Mouse (Mus musculus) erythroblast, embryonic 14.5 days (primary cell): Measurements from ENCODE around the gene Tnf. TPM values are rescaled to one million over a fixed set of nuclear protein-coding genes. Genes with fewer than 3 reads are reported as not detected.
A peak's percentile ranks its signal among the peaks of the same experiment; 100 is the strongest.
"Not testable (repeated sequence)": the region's sequence is repeated elsewhere in the genome, so short reads cannot be mapped to it uniquely, and the experiment has no call there.

ENCODE experiments used
- H3K27me3 ChIP-seq: 2 replicates; pipeline ENCODE4 v1.6.1; 2012; ENCODE audit warnings: inconsistent platforms; ENCODE audit not compliant: control insufficient read depth
- H3K36me3 ChIP-seq: 2 replicates; pipeline ENCODE4 v1.6.1; 2012; ENCODE audit warnings: mild to moderate bottlenecking, inconsistent platforms; ENCODE audit not compliant: control insufficient read depth
- H3K4me1 ChIP-seq: 2 replicates; pipeline ENCODE4 v1.6.1; 2012; ENCODE audit warnings: inconsistent platforms; ENCODE audit not compliant: control insufficient read depth
- H3K4me3 ChIP-seq: replicated peaks from 2 replicates; pipeline ENCODE3; 2012; ENCODE audit warnings: moderate library complexity, mild to moderate bottlenecking, inconsistent platforms
- H3K9me3 ChIP-seq: 2 replicates; pipeline ENCODE4 v1.6.1; 2012; ENCODE audit warnings: low read length, inconsistent platforms, mixed read lengths; ENCODE audit not compliant: control insufficient read depth
- GATA1 ChIP-seq: IDR thresholded peaks from 2 replicates; pipeline ENCODE4 v1.6.1; 2012; ENCODE audit warnings: low read length, inconsistent platforms, mixed read lengths
- TAL1 ChIP-seq: IDR thresholded peaks from 3 replicates; pipeline ENCODE4 v1.6.1; 2012; ENCODE audit warnings: low read length, inconsistent platforms, mixed read lengths
- polyA plus RNA-seq: library from polyadenylated mRNA; stranded (reverse); fragments of >175 nt; gene quantifications from 2 replicates; pipeline ENCODE4 v1.2.3, GENCODE M21; 2012

Gene Tnf
- polyA plus RNA-seq, 1 experiment = 0.09 TPM

DNA sequence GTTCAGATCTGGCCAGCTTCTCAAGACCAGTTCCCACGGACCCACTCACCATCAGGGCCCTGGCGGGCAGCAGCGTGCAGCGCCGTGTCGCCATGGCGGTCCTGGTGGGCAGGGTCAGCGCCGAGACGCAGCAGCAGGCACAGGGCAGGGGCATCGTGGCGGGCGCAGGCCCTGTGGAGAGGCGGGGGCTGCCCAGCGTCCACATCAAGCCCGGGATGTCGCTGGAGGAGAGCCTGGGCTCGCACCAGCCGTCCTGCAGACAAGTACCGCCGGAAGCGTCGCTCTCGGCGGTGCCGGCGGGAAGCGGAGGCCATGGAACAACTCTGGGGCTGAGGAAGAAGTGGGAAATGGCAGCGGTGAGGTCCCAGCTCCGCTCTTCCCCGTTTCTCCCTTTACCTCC is 33.1 kb upstream of the Tnf start:
- TF ChIP-seq TAL1 (no peak), GATA1 (no peak)
- Histone ChIP-seq H3K4me1 (peaks cover 52% of the 10 kb centered on the region), H3K36me3 (peaks cover 33% of the 10 kb centered on the region), H3K27me3 (no peaks in the 10 kb centered on the region), H3K4me3 (peak overlapping the region; percentile 79), H3K9me3 (no peaks in the 10 kb centered on the region)

DNA sequence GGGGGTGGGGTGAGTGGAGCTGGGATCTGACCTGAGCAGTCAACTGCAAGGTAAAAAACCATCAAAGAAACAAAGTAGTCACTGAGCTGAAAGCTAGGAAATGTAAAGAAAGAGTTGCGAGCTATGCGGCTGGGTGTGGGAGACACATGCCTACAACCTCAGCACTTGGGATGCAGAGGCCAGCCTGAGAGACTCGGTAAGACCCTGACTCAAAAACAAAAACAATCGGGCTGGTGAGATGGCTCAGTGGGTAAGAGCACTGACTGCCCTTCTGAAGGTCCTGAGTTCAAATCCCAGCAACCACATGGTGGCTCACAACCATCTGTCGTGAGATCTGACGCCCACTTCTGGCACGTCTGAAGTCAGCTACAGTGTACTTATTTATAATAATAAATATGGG is 32.3 kb upstream of the Tnf start:
- H3K4me3 ChIP-seq, H3K27me3 ChIP-seq, H3K9me3 ChIP-seq: not testable (repeated sequence)
- H3K4me1 ChIP-seq = peaks cover 49% of the 10 kb centered on the region
- peaks cover 41% of the 10 kb centered on the region for H3K36me3 ChIP-seq

DNA sequence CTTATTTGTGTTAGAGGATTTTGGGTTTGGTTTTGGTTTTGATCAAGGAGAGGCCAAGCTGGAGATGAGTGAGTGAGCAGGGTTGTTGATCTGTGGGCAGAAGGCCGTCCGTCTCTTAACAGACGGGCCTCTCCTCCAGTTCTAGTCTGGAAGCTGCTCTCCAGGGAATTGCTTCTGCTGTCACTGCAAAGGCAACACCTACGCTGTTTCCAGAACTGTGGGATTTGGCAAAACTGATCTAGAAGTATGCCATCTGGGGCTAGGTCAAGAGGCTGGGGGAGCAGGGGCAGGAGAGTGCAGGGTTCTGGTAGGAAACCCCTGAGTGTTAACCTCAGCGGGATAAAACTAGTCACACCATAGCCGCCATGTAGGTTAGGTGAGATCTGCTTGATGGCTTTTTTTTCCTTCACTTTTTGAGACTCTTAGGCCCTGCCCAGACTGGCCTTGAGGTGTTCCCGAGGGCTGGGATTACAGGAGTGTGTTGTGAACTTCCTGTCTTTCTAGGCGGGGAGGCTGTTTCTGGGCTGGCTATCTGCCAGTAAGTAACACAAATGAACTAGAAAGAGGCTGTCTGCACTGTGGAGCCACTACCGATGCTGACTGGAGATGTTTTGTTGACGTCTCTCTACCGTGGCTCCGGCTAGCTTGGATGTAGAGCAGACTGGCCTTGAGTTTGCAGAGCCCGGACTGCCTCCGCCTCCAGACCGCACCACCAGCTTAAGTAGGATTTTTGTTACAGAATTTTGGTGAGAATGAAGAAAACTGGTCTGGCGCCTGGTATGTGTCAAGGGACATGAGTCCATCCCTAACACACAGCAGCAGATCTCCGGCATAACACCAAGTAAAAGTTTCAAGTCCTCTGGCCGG is 31.5 kb upstream of the Tnf start, which contains the start of gene Atp6v1g2:
TSS of gene Atp6v1g2 (plus strand) at position 547 of the 867 bp plus-strand sequence.
- Histone ChIP-seq H3K36me3 (peaks cover 48% of the 10 kb centered on the region), H3K9me3 (no peaks in the 10 kb centered on the region)

DNA sequence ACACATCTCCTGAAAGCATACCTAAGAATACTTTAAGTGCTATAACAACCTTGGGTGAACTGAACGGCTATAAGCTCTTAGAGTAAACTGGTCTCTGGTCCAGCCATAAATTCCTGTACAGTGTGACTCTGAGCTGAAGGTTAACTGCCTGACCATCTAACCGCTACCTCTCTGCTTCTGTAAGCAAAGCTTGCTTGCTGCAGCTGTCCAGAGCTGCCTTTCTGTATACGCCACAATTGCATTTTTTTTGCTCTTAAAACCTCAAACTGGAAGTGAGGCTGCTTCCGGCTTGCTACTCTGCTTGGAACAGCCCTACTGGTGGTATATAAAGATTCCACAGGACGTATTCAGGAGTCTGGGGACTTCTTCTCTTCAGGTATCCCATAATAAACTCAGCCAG is 30.9 kb upstream of the Tnf start:
- Histone ChIP-seq H3K4me3 (no peak overlapping the region), H3K36me3 (peaks cover 55% of the 10 kb centered on the region), H3K4me1 (peaks cover 49% of the 10 kb centered on the region), H3K9me3 (no peaks in the 10 kb centered on the region), H3K27me3 (no peaks in the 10 kb centered on the region)
- no peak for TF ChIP-seq GATA1

More for the DNA sequence above, 31.5 kb upstream of the Tnf start, which contains the start of gene Atp6v1g2:
- Histone ChIP-seq H3K4me3 (peak within 1 kb of the TSS; percentile 79), H3K27me3 (no peaks in the 10 kb centered on the region), H3K4me1 (peaks cover 49% of the 10 kb centered on the region)
- TF ChIP-seq TAL1 (no peak), GATA1 (no peak)

DNA sequence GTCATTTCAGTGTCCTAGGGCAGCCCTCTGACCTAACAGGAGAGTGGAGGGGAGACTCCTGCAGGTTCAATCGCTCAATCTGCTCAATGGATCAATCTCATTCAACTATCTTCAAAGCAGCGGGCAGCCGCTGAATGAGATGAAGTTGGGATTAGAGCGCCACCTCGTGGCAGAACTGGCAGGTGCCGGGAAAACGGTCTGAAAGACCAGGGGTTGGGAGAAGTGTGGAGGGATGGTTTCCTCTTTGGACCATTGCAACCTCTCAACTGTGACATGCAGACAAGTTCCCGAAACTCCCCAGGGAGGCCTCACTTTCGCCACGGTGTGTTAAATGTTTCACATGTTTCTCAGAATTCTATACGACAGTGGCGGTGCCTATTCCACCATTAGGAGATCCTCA is 30.2 kb upstream of the Tnf start:
- Histone ChIP-seq H3K4me1 (peaks cover 48% of the 10 kb centered on the region), H3K36me3 (peaks cover 61% of the 10 kb centered on the region), H3K27me3 (no peaks in the 10 kb centered on the region), H3K9me3 (no peaks in the 10 kb centered on the region), H3K4me3 (peak overlapping the region; percentile 3)
- TF ChIP-seq GATA1 (no peak), TAL1 (no peak)

DNA sequence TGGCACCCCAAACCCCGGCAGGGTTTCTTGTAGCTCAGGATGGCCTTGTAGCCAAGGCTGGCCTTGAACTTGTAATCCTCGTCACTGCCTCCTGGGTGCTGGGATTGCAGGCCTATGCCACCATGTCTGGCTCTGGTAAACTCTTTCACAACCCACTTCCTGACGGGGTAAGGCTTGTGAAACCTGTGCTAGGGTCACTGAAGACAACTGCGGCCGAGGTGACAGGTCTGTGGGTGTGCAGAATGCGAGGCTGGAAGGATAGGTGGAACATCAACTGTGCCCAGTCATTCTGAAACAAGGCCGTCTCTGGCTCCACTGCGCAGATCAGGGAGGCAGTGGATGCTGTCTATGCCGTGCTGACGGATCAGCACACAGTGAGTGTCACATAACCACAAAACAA is 29.2 kb upstream of the Tnf start:
- Histone ChIP-seq H3K9me3 (no peaks in the 10 kb centered on the region), H3K27me3 (no peaks in the 10 kb centered on the region), H3K4me1 (peaks cover 38% of the 10 kb centered on the region), H3K36me3 (peaks cover 66% of the 10 kb centered on the region), H3K4me3 (no peak overlapping the region)
- no peak for TF ChIP-seq TAL1
- no peak for TF ChIP-seq GATA1

DNA sequence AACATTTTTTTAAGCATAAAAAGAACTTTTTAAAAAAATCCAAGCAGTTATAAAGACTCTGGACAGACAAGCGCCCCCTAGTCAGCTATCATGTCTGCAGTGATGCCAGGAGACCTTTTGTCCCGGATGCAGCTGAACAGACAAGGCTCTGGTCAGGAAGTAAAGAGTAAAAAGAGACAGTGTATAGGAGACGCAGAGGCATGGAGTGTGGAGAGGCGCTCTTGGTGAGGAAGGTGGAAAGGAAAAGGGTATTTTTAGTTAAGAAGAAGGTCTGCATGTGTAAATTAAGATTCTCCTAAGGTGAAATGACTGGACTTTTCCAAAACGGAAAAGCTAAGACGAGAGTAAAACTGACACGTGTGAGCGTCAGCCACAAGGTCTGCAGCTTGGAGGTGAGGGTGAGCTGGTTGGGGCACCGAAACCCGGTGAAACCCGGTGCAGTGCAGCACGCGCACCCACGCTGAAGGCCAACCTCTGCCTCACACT is 24.8 kb upstream of the Tnf start:
- H3K4me3 ChIP-seq = no peak overlapping the region
- peaks cover 79% of the 10 kb centered on the region for H3K36me3 ChIP-seq
- no peaks in the 10 kb centered on the region for H3K27me3 ChIP-seq
- peaks cover 5% of the 10 kb centered on the region for H3K4me1 ChIP-seq
- TF ChIP-seq GATA1 = no peak
- no peak for TF ChIP-seq TAL1
- no peaks in the 10 kb centered on the region for H3K9me3 ChIP-seq

DNA sequence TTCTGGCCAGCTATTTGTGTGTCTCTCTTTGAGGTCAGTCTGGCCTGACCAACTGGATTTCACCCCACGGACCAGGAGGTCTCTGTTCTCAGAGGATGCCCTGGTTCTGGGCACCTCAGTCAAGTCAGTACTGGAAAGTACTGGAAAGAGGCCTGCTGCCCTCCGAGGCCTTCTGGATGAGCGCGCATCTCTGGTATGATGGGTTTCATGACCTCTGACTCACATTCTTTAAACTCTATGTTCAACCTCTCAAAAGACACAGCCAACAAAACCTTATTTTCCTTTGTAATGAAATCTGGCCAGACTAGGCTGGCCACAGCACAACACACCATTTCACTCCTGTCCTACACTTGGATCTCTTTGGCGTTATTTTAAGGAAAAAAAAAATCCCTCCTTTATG is 23.6 kb upstream of the Tnf start:
- H3K36me3 ChIP-seq = peaks cover 78% of the 10 kb centered on the region

DNA sequence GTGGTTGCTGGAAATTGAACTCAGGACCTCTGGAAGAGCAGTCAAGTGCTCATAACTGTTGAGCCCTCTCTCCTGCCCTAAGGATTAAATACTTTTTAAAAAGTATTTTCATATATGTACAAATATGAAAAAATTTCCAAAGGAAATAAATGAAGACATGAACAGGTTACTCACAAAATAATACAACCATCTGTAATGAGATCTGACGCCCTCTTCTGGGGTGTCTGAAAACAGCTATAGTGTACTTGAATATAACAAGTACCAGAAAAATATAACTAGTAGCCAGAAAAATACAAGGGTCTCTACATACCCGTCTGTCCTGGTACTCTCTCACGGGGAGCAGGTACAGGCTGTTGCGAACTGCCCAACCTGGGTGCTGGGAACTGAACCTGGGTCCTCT is 22.8 kb upstream of the Tnf start:
- TF ChIP-seq TAL1 = no peak
- no peak for TF ChIP-seq GATA1
- H3K4me1 ChIP-seq = peaks cover 3% of the 10 kb centered on the region
- H3K27me3 ChIP-seq = no peaks in the 10 kb centered on the region
- no peaks in the 10 kb centered on the region for H3K9me3 ChIP-seq
- H3K4me3 ChIP-seq = no peak overlapping the region
- H3K36me3 ChIP-seq = peaks cover 79% of the 10 kb centered on the region

More for the DNA sequence above, 23.6 kb upstream of the Tnf start:
- Histone ChIP-seq H3K4me3 (no peak overlapping the region), H3K4me1 (peaks cover 2% of the 10 kb centered on the region), H3K27me3 (no peaks in the 10 kb centered on the region), H3K9me3 (no peaks in the 10 kb centered on the region)
- TF ChIP-seq TAL1 = no peak
- no peak for TF ChIP-seq GATA1

DNA sequence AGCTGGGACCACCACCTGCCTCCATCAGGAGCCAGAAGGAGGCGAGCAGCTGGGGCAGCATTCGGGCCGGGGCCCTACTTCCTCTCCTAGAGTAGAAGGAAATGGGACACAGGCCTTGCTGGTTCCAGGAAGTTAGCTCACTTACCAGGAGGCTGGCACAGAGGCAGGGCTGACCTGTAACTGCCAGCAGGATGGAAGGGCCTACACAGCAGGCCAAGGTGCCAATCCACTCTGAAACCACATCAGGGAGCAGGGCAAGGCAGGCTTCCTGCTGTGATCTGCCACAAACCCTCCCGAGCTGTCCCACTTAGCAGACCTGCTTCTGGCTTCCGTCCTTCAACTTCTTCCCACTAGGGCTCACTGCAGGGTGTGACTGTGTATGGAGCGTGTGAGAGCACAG is 20.5 kb upstream of the Tnf start:
- TF ChIP-seq TAL1 (no peak), GATA1 (no peak)
- Histone ChIP-seq H3K9me3 (no peaks in the 10 kb centered on the region), H3K4me3 (no peak overlapping the region), H3K27me3 (no peaks in the 10 kb centered on the region), H3K4me1 (peaks cover 10% of the 10 kb centered on the region), H3K36me3 (peaks cover 57% of the 10 kb centered on the region)
